Mouse (Mus musculus): ENCODE results near the gene Pawr.

Gene Pawr

DNA sequence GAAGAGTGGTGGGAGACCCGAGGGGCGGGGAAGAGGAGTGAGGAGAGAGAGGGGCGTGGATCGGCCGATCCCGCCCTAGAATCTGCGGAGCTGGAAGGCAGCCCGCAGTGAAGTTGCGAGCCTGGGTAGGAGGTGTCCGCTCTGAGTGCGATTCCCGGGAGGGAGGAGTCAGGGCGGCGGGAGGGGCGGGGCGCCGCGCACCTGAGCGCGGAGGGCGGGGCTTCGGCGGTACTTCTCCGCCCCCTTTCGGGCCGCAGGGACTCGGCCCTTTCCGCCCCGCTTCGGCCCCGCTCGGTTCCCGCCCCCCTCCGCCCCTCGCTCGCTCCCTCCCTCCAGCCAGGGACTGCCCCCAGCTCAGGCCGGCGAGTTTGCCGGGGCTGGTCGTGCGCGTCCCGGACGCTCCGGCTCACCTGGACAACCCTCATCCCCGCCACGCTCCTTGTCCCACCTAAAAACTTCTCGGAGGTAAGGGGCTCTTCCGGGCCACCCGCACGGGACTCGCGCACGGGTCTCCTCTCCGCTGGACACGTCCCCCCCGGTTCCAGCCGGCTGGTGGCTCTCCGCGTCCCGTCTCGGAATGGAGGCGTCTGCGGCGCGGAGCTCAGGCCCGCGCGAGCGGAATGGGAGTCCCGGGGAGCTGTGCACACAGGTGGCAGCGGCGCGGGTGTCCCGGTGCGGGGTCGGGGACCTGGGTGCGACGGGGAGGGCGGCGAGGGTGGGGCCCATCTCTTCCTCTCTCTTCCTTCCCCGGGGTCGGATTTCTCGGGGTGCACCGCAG lies at the start of gene Pawr:
TSS of gene Pawr (plus strand) at position 338 of the 778 bp plus-strand sequence.
- peak; percentile 80 for DNase-seq

DNA sequence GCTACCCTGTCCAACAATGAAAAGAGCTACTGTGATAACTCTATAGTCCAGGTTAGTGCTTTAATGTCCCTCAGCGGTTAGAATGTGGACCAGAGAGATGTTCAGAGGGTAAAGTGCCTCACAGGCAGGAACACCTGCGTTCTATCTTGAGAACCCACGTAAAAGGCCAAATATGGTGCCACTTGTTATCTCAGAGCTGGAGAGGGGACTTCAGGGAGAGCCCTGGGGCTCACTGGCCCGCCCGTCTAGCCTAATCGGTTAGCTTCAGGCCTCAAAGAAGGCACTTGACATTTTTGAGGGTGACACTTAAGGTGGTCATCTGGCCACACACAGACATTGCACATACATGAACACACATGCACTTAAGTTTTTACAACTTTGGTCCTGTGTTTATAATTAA lies 49.6 kb upstream of the Pawr start:
- no peak for DNase-seq

GRCm38 (mm10) chr10:108283418-108283817 lies 48.5 kb upstream of the Pawr start:
- DNase-seq: no peak

DNA sequence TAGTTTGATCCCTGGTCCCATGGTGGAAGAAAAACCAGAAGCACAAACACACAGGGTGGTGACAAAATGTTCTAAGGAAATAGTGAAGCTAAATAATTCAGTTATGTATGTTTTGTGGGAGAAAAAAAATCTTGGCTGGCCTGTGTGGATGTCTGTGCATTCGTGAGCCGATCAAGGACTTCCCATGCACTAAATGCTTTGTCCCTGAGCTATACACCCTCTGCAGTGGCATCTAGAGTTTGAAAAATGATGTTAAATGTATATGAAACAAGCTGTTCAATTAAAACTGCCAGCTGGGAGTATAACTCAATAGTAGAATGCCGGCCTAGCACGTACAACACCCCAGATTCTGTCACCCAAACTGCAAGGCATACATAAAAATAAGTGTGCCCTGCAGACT lies 48.1 kb upstream of the Pawr start:
- no peak for DNase-seq

GRCm38 (mm10) chr10:108284445-108284844 lies 47.5 kb upstream of the Pawr start:
- no peak for DNase-seq

DNA sequence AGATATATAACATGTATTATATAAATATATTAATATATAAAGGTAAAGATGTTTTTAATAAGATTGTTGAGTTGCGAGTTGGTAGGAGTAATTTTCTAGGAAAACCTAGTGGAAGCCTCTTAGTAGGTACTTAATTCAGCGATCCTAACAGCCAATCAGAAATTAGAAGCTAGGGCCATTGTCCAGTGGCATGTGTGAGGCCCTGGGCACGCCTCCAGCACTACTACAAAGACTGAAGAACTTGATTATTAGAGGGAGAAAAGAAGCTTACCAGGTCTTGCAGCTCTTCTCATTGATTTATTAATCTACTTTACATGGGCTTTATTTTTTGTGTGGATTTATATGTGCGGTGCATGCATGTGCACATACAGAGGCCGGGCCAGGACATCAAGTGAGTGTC lies 46.9 kb upstream of the Pawr start:
- DNase-seq: no peak

GRCm38 (mm10) chr10:108286658-108287437 lies 45.1 kb upstream of the Pawr start:
- no peak for DNase-seq

DNA sequence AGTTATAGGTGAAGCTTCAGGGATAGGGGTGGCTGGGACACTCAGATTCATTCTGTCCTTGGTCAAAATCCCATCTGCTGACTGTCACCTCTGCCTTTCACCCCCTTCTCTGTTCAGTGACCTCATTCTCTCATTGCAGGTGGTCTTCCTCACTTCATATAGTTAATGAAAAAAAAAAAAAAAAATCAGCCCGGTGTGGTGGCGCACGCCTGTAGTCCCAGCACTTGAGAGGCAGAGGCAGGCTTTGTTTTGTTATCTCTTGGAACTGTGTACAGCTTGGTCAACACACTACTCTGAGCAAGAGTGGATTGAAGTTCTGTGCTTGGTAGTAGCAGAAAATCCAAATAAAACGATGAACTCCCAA lies 44.5 kb upstream of the Pawr start:
- DNase-seq: no peak

GRCm38 (mm10) chr10:108290046-108290445 lies 41.9 kb upstream of the Pawr start:
- DNase-seq: no peak

DNA sequence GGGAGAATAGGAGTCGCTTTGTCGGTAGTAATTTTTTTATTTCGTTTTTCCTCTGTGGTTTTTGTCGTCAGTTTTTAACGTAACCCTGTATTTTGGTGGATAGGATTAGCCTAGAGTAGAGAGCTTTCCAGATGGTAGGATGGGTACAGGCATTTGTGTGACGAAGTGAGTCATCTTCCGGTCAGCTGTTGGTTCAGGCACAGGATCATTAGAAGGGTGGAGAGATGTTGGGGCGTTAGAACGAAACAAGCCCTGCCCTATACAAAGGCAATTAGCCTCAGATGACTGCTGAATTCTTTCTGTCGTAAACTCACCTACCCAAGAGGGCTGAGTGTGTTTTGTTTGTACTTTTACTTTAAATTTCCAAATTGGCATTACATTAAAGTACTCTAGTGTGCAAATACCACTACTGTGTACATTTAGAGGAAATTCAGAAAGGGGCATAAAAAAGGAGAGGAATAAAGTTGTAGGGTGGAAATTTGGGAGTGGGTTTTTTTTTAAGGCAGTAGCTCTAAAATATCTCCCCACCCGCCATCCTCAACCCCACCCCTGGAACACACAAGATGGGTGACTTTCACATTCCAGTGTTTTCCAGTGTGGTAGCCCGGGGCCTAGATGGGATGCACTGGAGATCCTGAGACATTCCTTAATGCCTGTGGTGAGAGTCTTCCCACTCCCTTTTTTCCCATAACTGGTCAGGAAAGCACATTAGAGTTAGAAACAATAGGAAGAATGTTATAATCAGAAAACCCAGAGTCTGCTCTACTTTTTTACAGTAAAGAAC lies 40.0 kb upstream of the Pawr start:
- no peak for DNase-seq

DNA sequence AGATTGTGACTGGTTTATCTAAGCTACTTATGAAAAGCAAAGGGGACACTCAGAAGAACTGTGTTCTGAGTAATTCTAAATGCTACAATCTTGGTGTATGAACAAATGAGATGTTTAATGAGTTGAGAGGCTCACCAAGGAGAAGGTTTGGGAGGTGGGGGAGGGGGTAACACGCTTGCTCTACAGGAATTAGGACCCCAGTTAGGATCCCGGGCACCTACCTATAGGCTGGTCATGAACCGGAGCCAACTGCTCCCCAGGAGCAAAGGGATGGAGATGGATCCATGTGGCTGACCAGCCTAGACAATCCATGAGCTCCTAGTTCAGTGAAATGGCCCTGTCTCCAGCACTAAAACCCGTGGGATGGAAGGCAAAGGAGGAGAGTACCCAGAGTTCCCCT lies 39.3 kb upstream of the Pawr start:
- DNase-seq: no peak

DNA sequence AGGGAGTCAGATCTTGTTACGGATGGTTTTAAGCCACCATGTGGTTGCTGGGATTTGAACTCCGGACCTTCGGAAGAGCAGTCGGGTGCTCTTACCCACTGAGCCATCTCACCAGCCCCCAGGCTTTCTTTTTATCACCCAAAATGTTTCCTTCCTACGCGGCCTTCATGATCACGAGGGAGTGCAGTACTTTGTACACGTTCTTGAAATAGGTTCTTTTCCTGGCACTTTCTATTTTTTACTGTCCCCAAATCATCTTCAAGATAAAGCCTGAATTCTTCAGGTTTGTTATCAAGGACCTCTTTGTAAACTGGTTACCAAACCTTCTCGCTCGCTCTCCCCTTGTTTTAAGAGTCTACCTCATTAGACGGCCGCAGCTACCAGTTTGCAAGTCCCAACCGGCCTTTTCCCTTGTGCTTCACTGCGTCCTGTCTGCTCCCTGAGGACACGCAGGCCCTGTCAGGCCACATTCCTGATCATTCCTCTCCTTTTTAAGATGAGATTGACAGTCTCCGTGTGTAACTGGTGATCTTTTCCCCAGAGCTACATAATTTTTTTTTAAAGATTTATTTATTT lies 38.2 kb upstream of the Pawr start:
- DNase-seq: no peak

DNA sequence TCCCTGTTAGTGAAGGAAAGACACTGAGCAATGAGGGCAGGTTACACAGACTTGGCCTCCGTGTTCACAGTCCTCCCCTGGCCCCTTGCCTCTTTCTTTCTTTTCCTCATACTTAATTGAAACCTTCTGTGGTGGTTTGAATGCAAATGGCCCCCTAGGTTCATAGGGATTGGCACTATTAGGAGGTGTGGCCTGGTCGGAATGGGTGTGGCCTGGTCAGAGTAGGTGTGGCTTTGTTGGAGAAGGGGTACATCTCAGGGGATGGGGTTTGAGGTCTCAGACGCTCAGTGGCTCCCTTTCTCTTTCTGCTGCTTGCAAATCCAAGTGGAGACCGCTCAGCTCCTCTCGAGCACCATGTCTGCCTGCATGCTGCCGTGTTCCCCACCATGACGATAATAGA lies 37.2 kb upstream of the Pawr start:
- no peak for DNase-seq

GRCm38 (mm10) chr10:108296446-108296845 lies 35.5 kb upstream of the Pawr start:
- DNase-seq: no peak

DNA sequence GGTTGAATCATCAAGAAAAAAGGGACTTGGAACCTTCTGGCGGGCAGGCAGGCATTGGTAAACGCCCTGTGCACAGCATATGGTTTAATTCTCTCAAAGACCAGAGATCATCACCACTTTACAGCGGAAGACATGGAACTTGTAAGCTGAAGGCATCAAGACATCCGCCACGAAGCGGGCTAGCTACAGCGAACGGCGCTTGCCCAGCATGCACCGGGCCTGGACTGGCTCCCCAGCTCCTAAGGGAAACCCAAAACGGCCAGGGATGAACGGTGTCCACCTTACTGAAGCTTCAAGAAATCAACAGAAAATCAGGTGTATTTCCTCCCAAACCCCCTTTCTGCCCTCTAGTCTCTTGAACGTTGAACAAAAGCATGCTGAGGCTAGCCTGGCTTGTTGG lies 33.7 kb upstream of the Pawr start:
- DNase-seq: no peak

GRCm38 (mm10) chr10:108298841-108299545 lies 32.9 kb upstream of the Pawr start:
- no peak for DNase-seq

GRCm38 (mm10) chr10:108299828-108300227 lies 32.1 kb upstream of the Pawr start:
- no peak for DNase-seq

DNA sequence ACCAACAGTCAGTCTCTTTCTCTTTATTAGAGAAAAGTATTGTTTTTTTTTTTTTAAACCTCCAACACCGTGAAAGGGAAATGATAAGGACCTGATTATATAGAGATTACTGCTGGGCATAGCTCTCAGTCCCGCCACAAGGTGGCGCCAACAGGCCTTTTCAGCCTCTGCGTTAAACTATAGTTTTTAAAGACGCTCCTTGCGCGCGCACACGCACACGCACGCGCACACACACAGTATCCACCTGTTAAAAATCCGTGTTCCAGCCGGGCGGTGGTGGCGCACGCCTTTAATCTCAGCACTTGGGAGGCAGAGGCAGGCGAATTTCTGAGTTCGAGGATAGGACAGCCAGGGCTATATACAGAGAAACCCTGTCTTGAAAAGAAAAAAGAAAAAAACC lies 31.1 kb upstream of the Pawr start:
- DNase-seq: peak; percentile 85

DNA sequence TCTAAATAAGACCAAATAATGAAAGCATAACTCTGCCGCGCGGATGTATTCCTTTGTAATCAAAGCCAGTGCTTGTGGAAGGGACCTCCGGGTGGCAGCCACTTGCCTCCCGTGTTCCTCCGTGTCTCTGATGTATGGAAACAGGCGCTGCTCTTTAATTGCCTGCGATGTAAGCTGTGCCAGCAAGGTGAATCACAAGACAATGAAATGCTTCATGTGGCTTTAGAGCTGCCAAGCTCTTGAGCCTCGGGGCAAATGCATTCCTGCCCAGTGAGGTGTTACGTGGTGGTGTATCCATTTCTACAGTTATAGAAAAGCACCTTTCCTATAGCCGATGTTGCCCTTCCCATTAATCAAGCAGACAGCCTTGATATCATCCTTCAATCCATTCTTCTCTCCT lies 24.1 kb upstream of the Pawr start:
- no peak for DNase-seq

DNA sequence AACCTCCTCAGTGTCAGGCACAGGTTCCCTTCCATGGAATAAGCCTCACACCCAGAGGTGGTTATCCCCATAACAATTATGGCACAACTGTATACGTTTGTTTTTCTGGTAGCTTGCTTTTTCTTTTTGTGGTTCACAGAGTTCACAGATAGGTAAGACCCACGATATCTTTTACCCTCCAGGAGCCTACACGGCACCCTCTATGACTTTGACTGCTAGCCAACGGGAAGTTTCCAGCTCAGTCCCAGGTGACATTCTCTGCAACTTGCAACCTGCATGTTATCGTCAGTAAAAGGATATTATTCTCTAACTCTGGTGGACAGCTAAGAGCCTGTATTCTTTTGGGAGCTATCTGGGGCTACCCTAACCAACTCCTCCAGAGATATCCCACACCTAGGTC lies 21.7 kb upstream of the Pawr start:
- no peak for DNase-seq

GRCm38 (mm10) chr10:108311396-108311795 lies 20.5 kb upstream of the Pawr start:
- DNase-seq: no peak

DNA sequence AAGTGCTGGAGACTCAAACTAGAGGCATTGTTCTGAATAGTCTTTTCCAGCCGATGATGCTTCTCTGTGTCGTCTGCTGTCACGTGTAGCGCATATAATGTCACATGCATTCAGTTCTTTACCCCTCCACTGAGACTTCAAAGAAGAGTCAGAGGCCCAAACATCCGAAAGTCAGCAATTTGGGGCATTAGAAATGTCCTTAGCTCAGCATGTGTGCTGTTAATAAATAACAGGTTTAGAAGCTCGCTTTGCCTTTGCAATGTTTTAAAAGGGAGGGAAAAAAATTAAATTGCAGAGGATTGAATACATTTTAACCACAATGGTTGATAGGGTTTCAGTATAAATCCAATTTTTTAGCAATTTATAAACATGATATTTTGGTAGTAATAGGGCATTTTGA lies 18.1 kb upstream of the Pawr start:
- DNase-seq: no peak

GRCm38 (mm10) chr10:108314396-108314795 lies 17.5 kb upstream of the Pawr start:
- DNase-seq: no peak
